Mouse (Mus musculus) limb, embryonic 14.5 days (tissue): ENCODE measurements around the gene Rbfox1. TPM values are rescaled to one million over a fixed set of nuclear protein-coding genes. Genes with fewer than 3 reads are reported as not detected.

Experiments
- ATAC-seq: fragments of 200-750 bp; cut with Nextera tagmentation; 2 replicates; pipeline ENCODE4 v1.8.0; 2017; ENCODE audit warnings: low read depth, moderate number of reproducible peaks, moderate TSS enrichment; ENCODE audit not compliant: low FRiP score
- DNase-seq: peaks from one replicate; pipeline ENCODE4 v3.0.0-alpha.2; 2015; ENCODE audit warnings: low spot score
- H3K27ac ChIP-seq: fragments of 300-500 bp; sonication (generic); replicated peaks from 2 replicates; pipeline ENCODE4 v1.5.1; 2014; ENCODE audit warnings: low read depth, mild to moderate bottlenecking, low read length, moderate library complexity, mixed read lengths
- H3K27me3 ChIP-seq: fragments of 300-500 bp; sonication (generic); 2 replicates; pipeline ENCODE4 v1.6.1; 2014; ENCODE audit warnings: low read length, mixed read lengths; ENCODE audit not compliant: control insufficient read depth, insufficient read depth
- H3K36me3 ChIP-seq: fragments of 300-500 bp; sonication (generic); 2 replicates; pipeline ENCODE4 v1.6.1; 2014; ENCODE audit warnings: mild to moderate bottlenecking, low read length, moderate library complexity, mixed read lengths; ENCODE audit not compliant: control insufficient read depth, insufficient read depth
- H3K4me1 ChIP-seq: fragments of 300-500 bp; sonication (generic); 2 replicates; pipeline ENCODE4 v1.6.1; 2014; ENCODE audit warnings: antibody characterized with exemption, low read length, mixed read lengths; ENCODE audit not compliant: control insufficient read depth, insufficient read depth
- H3K4me2 ChIP-seq: fragments of 300-500 bp; sonication (generic); replicated peaks from 2 replicates; pipeline ENCODE4 v1.6.1; 2014; ENCODE audit warnings: low read depth, mild to moderate bottlenecking, low read length, moderate library complexity; ENCODE audit not compliant: severe bottlenecking
- H3K4me3 ChIP-seq: fragments of 300-500 bp; sonication (generic); replicated peaks from 2 replicates; pipeline ENCODE4 v1.5.1; 2014; ENCODE audit warnings: low read length
- H3K9ac ChIP-seq: fragments of 300-500 bp; sonication (generic); 2 replicates; pipeline ENCODE4 v1.6.1; 2014; ENCODE audit warnings: mild to moderate bottlenecking, low read depth, low read length, moderate library complexity; ENCODE audit not compliant: severe bottlenecking
- H3K9me3 ChIP-seq: fragments of 300-500 bp; sonication (generic); 2 replicates; pipeline ENCODE4 v1.6.1; 2016; ENCODE audit warnings: low read length; ENCODE audit not compliant: control insufficient read depth
- POLR2A ChIP-seq: fragments of 200-500 bp; IDR thresholded peaks from 2 replicates; pipeline ENCODE4 v1.8.0; 2012; ENCODE audit warnings: inconsistent platforms, mild to moderate bottlenecking, moderate library complexity, borderline replicate concordance; ENCODE audit not compliant: insufficient read depth, insufficient read length; ENCODE audit errors: extremely low read depth
- WGBS: fragments of 180-500 bp; shearing (Covaris S2); extraction: QIAGEN DNeasy Blood & Tissue Kit; methylation state at CpG from one replicate; pipeline ENCODE4 v1.1.7; 2014; 5-methylcytosine and 5-hydroxymethylcytosine counted together
- polyA plus RNA-seq, 2 experiments: library from polyadenylated mRNA; depleted of rRNA in 1 of 2; stranded (reverse) in 1 of 2; unstranded in 1 of 2; fragments of >200 nt; fragmentation: Nextera tagmentation in 1 of 2; extraction: Ambion mirVana in 1 of 2; gene quantifications; 2 replicates each; pipeline versions ENCODE4 v1.2.1 to v1.2.3; 2012 to 2014

The Rbfox1 gene
- polyA plus RNA-seq, 2 experiments, result 3.8 to 6.0 TPM

DNA sequence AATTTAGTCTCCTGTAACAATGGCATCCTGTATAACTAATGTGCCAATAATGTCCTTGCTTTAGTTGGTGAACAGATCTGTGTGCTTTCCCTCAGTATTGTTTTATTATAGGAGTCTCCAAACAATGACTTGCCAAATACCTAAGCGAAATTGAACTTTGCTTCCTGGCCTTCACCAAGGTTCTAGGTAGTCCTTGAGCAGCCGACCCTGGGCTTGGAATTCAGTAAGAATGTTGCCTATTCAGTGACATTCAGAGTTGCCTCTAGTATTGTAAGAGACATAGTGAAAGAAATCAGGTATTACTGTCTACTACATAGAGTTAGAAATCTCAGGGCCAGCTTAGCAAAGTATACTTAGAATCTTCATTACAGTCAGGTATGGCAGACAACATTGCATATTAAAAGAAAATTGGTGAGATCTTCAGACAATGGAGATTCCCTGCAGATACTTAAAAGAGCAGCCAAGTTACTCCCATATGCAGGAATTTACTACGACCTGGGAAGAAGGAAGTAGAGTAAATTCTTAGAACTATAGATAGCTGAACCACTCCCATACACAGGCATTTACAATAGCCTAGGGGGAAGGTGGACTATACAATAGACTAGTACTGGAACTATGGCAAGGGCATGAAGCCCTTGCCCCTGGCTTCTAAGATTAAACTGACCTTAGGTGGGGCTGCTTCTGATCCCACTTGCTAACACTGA, 1540.4 kb downstream of the Rbfox1 start:
- DNase-seq (no peak), ATAC-seq (no peak)
- no peaks in the 10 kb centered on the region for H3K4me1 ChIP-seq

DNA sequence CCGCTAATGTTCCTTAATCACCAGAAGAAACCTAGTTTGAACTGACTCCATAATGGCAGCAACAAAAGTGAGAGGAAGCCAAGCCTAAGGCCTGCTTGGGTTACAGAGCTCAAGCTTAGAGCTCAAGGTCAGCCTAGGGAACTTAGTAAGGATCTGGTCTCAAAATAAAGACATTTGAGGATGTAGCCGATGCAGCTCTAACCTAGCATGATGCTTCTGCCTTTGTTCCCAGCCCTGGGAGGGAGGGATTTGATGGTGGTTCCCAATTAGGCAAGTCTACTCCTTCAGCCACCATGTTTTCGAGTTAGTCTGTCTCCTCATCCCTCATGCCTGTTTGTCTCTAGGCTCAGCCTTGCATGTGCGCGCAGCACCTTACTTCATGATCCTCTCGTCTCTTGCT, 1548.1 kb downstream of the Rbfox1 start:
- no peaks in the 10 kb centered on the region for H3K4me1 ChIP-seq
- no peak overlapping the region for H3K27ac ChIP-seq
- H3K4me3 ChIP-seq, result no peak overlapping the region
- no peak overlapping the region for H3K4me2 ChIP-seq
- ATAC-seq (no peak), DNase-seq (no peak)
- H3K36me3 ChIP-seq, result no peaks in the 10 kb centered on the region
- no peak for TF ChIP-seq POLR2A
- H3K27me3 ChIP-seq, result no peaks in the 10 kb centered on the region
- WGBS, result 91% methylated on average over 6 of the region's 6 CpGs
- H3K9ac ChIP-seq, result no peak overlapping the region
- H3K9me3 ChIP-seq, result no peaks in the 10 kb centered on the region

More for the DNA sequence above, 1540.4 kb downstream of the Rbfox1 start:
- no peak for TF ChIP-seq POLR2A
- no peaks in the 10 kb centered on the region for H3K27me3 ChIP-seq
- no peak overlapping the region for H3K27ac ChIP-seq
- no peaks in the 10 kb centered on the region for H3K36me3 ChIP-seq
- H3K9me3 ChIP-seq, result no peaks in the 10 kb centered on the region
- H3K4me2 ChIP-seq, result no peak overlapping the region
- no peak overlapping the region for H3K4me3 ChIP-seq
- 79% methylated on average over 3 of the region's 3 CpGs for WGBS
- no peak overlapping the region for H3K9ac ChIP-seq

DNA sequence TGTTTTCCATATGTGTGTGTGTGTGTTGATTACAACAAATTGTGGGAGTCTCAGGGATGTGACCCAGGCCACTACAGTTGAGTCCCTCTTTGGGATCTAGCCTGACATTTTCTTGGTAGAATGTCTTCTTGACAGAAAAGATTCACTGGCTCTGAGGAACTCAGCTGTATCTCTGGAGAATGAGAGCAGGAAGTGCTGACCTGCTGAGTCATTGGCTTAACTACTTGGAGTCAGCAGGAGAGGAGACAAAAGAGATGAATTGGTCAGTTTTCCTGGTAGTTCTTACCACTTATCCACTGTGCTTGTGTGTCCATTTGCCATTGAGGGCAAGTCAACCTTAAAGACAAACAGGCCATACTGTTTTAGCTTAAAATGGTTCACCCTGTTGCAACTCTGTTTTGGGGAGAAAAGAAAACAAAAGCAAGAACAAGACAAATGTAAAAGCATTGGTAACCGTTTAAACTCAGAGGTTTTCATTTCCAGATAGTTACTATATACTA, 1561.7 kb downstream of the Rbfox1 start:
- no peaks in the 10 kb centered on the region for H3K36me3 ChIP-seq
- H3K27ac ChIP-seq, result no peak overlapping the region
- no peak for TF ChIP-seq POLR2A
- no peaks in the 10 kb centered on the region for H3K9me3 ChIP-seq
- H3K4me2 ChIP-seq, result no peak overlapping the region
- peaks cover 7% of the 10 kb centered on the region; the same call in 1 of the 2 replicates for H3K4me1 ChIP-seq
- no peak overlapping the region for H3K4me3 ChIP-seq
- no peak for DNase-seq
- 93% methylated on average over 1 of the region's 1 CpGs for WGBS
- no peaks in the 10 kb centered on the region for H3K27me3 ChIP-seq
- no peak overlapping the region for H3K9ac ChIP-seq
- ATAC-seq, result no peak

DNA sequence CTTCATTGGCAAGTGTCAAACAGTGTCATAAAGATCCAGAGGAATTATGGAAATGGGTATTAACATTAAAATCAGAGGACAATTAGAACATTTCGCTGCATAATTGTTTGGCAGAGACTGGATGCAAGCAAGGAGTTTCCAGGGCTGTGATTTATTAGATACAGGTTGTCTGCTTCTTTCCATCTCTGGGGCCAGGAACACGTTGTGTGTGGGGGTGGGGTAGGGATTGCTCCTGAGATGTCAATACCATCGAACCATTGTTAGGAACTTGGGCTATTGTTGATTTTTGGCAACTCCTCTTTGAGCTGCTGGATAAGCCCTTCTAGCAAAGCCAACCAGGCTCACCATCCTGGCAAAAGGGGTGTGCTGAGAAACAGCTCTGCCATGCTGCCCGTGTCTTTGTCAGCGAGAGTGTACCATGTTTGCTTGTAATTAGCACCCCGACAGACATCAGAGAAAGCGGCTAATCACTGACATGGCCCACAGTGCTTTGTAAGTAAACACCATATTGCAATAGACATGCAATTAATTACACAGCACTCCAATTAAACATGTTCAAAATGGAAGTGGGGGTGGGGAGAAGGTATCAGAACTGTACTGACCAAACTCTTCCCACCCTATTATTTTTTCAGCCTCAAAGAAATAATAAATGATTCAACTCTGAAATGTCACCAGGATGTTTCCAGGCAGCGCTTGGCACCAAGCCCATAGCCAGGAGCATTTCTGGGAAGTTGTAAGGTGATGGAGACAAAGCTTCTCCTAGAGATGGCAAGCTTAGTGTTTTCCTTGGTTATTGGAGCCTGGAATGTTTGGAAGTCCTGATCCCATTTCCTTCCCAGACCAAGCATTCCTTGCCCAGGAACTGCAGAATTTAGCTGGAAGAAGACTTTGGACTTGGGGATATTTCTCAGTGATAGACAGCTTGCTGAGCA, 1562.8 kb downstream of the Rbfox1 start:
- no peak for TF ChIP-seq POLR2A
- peaks cover 7% of the 10 kb centered on the region; the same call in 1 of the 2 replicates for H3K4me1 ChIP-seq
- no peaks in the 10 kb centered on the region for H3K27me3 ChIP-seq
- 45% methylated on average over 8 of the region's 8 CpGs for WGBS
- DNase-seq (no peak), ATAC-seq (no peak)
- no peak overlapping the region for H3K4me2 ChIP-seq
- H3K9ac ChIP-seq, result no peak overlapping the region
- no peaks in the 10 kb centered on the region for H3K9me3 ChIP-seq
- H3K4me3 ChIP-seq, result no peak overlapping the region
- H3K36me3 ChIP-seq, result no peaks in the 10 kb centered on the region
- H3K27ac ChIP-seq, result no peak overlapping the region

DNA sequence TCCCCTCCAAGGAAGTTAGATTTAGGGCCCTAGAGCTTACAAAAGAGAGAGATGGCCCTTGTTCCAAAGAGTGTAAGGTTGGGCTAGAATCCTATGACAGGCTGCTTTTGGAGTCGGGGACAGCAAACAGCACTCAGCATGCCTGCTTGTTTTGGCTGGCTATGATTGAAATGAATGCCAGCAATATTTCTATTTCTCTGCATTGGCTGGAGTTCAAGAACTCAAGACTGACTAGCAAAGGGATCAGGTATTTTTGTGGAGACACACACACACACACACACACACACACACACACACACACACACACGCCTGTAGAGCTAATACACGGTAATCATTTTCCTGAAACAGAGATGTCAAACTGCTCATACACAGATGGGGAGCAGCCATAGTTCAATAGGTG, 1566.0 kb downstream of the Rbfox1 start:
- DNase-seq (no peak), ATAC-seq (no peak)
- Histone ChIP-seq H3K4me3 (no peak overlapping the region), H3K36me3 (no peaks in the 10 kb centered on the region), H3K4me2 (no peak overlapping the region), H3K9me3 (no peaks in the 10 kb centered on the region), H3K9ac (no peak overlapping the region), H3K4me1 (peaks cover 7% of the 10 kb centered on the region; the same call in 1 of the 2 replicates), H3K27me3 (no peaks in the 10 kb centered on the region), H3K27ac (no peak overlapping the region)
- no peak for TF ChIP-seq POLR2A
- 87% methylated on average over 3 of the region's 3 CpGs for WGBS
